Mouse (Mus musculus) ZHBTc4 (cell line): ENCODE results near the gene Olfr231.

Source experiments
- DNase-seq: peaks from one replicate; pipeline ENCODE4 v3.0.0-alpha.2; 2011; ENCODE audit warnings: low read depth, low spot score

Olfr231 gene

DNA sequence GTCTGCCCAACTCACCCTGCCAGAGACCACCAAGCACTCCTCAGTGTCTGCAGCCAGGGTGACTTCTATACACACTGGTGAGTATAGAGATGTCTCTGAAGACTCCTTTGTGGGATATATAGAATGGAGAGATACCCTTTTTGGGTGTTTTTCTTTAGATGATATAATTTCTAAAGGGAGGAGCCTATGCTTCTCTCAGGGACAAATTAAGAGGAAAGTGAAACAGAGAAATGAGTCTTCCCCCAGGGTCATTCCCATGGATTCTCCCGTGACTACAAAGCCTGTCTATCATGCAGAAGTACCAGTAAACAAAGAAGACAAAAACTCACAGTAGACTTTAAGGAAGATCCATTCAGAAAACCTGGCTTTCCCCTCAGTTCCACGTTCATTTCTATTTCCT is at the start of gene Olfr231:
Olfr231 (minus strand) TSS at position 101 of the 400 bp plus-strand sequence.
- no peak for DNase-seq

DNA sequence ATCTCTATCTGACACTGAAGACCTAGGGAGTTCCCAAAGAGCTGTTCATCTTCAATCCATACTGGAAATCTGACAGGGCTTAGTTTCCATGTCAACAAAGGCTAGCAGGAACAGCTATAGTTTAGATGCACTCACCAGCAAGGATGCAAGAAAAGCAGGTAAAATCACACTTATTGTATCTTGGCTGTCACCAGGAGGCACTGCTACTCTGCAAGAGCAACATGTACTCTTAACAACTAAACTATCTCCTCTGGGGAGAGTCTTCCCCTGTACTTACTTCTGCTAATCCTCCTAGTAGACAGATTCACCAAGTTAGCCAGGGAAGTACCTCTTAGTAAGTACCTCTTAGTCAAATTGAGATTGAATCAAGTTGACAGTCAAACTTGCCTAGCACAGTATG is 48.1 kb upstream of the Olfr231 start:
- peak; percentile 72 for DNase-seq

DNA sequence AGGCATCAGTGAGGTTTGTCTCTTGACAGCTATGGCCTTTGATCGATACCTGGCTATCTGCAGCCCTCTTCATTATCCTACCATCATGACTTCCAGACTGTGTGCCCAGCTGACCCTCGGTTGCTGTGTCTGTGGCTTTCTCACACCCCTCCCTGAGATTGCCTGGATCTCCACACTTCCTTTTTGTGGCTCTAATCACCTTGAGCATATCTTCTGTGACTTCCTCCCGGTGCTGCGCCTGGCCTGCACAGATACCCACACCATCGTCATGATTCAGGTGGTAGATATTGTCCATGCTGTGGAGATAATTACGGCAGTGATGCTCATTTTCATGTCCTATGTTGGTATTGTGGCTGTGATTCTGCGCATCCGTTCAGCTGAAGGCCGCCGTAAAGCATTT is 38.1 kb upstream of the Olfr231 start:
- no peak for DNase-seq

DNA sequence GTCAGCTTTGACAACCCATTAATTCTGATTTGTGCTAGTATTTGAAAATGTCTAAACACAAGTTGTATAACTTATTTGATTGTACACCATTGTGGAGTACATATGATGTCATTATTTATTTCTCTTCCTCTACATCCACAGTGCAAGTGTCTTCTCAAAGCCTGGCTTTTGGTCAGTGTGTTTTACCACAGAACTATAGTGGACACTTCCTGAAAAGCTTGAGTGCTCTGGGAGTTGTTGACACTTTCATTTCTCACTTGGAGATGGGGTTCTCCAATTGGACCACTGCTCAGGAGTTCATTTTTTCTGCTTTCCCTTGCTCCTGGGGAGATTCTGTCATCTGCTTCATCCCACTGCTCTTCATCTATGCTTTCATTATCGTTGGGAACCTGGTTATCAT is 37.5 kb upstream of the Olfr231 start:
- DNase-seq: no peak

DNA sequence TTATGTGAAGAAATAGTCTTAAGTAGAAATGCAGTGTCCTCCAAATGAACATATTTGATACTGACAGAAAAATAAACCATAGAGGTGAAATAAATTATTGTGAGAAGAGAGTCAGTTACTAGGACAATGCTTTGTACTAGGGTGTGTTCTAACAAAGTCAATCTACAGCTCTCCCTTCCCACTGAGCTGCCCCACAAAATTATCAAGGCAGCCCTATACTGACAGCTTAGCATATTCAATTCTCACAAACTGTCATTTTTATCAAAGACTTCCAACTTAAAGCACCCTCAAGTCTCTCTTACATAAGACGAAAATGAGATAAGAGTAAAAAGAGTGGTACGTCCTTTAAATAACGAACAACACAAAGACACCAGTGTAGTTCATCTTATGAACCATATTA is 36.7 kb upstream of the Olfr231 start:
- DNase-seq: no peak

DNA sequence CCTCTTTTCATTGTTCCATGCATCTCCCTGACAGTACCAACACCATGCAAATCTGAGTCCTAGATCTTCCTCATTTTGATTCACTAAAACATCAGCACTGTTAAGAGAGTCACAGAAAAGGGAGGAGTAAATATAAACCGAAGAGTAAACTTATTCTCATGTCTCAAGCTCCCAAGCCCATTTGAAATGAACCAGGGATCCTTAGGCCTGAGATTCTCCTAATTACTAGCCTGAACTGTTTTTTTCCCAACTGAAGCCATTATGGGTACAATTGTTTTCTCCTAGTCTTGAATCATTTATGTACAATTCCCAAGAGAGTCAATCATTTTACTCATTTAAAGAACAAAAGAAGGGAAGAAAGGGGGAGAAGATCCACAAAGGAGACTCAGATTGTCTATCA is 34.4 kb upstream of the Olfr231 start, which contains the start of gene Olfr420:
Olfr420 (plus strand) TSS at position 301 of the 400 bp plus-strand sequence.
- DNase-seq: no peak

DNA sequence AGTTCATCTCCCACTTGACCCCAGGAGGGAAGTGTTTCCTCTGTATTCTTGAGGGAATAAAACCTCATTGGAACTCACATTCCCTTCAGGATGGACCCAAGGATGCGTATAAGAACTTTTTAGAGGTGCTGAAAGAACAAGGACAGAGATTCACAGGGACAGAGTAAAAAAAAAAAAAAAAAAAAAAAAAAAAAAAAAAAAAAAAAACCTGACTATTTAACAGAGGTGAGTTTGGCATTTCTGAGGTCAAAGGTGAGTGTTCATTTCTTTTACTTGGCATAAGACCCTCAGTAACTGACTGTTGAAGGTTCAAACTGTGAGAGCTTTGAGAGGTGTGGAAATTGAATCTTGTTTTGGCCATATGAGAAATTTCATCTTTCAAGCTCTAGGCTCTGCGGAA is 28.3 kb upstream of the Olfr231 start:
- no peak for DNase-seq

DNA sequence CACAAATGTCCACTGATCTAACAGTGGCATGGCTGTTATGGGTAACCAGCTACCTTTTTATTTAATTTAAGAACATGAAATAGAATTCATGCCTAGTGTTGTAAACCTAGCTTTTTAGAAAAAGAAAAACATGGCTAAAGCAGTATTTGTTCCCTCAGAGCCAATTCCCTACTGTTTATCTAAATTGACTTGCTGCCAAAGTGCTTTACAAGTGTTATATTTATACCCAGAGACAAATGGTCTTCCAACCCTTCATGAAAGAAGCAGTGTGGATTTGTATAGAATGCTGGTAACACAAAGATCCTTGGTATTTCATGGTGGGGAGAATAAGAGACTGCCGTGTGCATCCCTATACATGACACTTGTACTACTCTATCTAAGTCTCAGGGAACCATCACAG is 25.7 kb upstream of the Olfr231 start:
- DNase-seq: no peak

DNA sequence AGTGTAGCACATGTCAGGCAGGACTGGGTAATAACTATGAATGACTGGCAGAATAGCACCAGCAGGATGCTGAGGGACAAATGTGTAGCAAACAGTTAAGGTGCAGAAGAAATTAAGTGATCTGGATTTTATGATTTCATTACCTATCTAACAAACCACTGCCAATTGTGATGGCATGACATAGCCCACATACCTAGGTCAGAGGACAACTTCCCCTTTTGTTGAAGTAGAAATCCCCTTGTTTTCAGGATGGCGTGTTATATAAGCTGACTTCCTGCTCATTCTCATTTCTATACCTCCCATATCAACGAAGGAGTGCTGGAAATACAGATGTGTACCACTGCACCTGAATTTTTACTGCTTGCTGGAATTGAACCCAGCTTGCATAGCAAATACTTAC is 20.4 kb upstream of the Olfr231 start:
- no peak for DNase-seq

DNA sequence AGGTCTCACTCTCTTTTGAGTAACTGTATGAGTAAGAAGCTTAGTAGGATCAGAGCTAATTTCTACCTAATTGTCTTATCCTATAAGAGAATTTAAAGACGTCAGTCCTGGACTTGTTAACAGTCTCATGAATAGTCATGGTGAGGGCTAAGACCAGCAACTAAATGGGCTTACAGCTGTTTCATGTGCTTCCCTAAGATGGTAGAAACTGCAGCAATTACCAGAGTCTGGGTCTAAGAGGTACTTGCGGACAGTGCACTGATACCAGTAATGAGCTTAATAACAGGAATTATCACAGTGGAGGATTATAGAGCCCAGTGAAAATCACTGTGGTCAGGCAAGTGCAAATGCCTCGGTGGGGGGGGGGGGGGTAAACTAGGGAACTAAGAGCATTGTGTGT is 11.0 kb upstream of the Olfr231 start:
- DNase-seq: no peak

DNA sequence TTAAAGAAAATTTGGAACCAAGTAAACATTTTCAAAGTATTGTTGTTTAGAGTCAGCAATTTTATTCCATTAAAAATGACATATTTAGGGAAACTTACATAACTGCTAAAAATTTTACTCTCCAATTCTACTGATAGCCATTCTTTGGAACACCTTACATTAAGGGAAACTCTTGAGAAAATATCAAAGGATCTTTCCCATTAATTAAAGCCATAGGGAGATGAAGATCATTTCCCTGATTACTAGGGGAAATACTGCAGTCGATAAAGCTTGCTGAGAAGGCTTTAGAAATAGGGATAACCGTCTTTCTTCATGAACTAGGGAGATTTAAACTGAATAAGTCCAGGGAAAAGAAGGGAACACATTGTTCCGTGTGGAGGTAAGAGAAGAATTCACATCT is 10.3 kb upstream of the Olfr231 start, which contains the start of gene Olfr424:
Olfr424 (plus strand) TSS at position 301 of the 400 bp plus-strand sequence.
- no peak for DNase-seq

DNA sequence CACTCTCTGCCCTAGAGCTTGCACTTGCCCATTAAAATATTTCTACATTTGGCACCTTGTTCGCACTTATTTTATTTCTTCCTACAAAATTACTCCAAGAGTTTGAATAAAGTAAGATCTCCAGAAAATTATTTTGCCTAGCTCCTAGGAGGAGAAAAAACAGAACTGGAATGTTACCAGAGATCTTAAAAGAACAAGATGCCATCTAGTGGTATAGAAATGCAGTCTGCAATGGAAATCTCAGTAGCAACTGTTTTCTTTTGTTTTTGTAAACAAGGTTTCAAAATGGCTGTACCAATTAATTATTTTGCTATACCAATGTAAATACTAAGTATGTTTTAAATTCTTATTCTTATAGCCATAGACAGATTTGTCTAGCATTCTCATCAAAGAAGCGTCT is 17.2 kb downstream of the Olfr231 start:
- DNase-seq: no peak

DNA sequence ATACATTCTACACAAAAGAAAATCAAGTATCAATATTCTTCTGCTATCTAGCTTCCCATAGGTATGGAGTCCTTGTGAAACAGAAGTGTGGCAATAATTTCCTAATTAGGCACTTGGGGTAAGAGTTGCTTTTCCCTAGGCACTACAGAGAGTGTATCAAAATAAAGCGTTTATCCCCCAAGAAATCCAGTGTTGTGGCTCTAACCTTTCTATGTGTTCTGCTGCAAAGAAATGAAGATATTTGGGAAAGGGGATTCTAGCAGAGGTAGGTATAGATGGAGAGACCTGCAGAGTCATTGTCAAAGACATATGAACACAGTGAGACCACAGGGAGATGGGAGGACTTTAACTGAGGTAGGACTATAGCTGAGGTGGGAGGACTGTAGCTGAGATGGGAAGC is 24.4 kb downstream of the Olfr231 start, which contains the start of gene Olfr427:
Olfr427 (plus strand) TSS at position 301 of the 400 bp plus-strand sequence.
- DNase-seq: no peak

DNA sequence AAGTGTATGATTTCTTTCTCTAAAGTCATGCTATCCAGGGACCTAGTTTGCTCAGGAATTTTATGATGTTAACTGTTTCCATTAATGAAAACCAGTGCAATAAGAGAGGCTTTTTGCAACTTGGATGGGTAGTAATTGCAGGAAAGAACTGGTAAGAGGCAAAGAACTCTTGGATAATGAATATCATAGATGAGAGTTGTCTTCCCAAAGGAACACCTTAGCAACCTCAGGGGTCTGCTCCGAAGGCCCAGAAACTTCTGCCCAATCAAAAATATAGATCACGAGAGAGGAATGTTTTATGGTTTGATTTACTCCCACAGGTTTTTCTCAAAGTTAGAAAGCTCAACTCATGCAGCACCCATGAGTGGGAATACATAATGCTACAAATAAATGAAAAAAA is 36.9 kb downstream of the Olfr231 start, which contains the start of gene Olfr429:
Olfr429 (plus strand) TSS at position 301 of the 400 bp plus-strand sequence.
- DNase-seq: no peak

DNA sequence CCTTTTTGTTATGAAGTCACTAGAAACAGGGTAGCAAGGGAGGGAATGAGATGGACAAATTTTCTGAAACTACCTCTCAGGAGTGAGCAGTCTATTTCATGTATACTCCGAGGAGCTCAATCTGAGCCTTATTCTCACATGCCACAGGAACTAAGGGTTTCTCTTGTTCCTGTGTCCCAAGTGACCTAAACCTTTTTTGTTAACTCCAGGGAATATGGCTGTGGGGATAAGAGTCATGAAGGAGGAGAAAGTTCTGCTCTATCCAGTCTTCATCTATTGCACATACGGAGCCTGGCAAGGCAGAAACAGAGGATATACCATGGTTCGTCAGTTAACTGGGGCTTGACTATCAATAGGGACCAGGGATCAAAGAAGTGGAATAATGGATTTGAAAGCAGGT is 54.7 kb downstream of the Olfr231 start, which contains the start of gene Olfr430:
Olfr430 (plus strand) TSS at position 301 of the 400 bp plus-strand sequence.
- DNase-seq: no peak
